8 mouse cellular contexts compared by ENCODE assay signal in the genomic region with DNA sequence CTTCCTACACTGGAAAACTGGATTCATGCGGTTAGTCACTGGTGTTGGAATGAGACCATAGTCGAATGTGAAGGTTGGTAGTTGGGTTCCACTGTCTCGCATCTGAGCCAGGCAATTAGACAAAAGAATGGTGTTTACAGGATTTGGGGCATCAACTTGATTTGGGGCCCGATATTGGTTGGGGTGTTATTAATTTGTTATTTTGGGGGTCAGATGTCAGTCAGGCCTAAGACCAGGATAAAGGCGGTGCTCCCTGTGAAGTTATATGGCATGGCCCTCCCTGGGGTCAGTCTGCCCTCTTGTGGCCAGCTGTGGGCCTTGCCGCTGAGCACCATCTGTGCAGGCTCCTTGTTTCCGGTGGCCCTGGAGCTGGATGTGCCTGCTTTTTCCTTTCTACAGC.
DNase-seq lines count a peak whose midpoint lies in the region; ATAC-seq and TF ChIP-seq lines count a peak whose summit lies in the region.

No protein-coding gene starts in this region.

- no peak overlapping the region for H3K4me2 ChIP-seq in heart, embryonic 14.5 days (ENCODE audit: low read length)
- H3K4me2 ChIP-seq in kidney, postnatal 0 days (ENCODE audit: low read length): no peak overlapping the region
- H3K4me2 ChIP-seq in liver, embryonic 14.5 days (ENCODE audit: low read depth): peak overlapping the region; percentile 74
- no peak overlapping the region for H3K4me2 ChIP-seq in neural tube, embryonic 13.5 days
- H3K4me2 ChIP-seq in stomach, postnatal 0 days (replicated peaks; ENCODE audit: low read depth): no peak overlapping the region

- DNase-seq in CD4-positive helper T cell, adult 2 months (ENCODE audit: low read depth, low spot score): peak; percentile 27
- peak; percentile 83 for DNase-seq in brain, embryonic 14.5 days (ENCODE audit: low read depth)
- DNase-seq in forebrain, embryonic 10.5 days (ENCODE audit: extremely low spot score, low spot score): peak; percentile 79
- peak; percentile 83 for DNase-seq in kidney, postnatal 0 days (ENCODE audit: low spot score)
- DNase-seq in liver, embryonic 14.5 days (ENCODE audit: low read depth in 3 of 3, low spot score in 3 of 3): peak; percentile 62 to 73 (median 67)
- DNase-seq in stomach, postnatal 0 days (ENCODE audit: low spot score): peak; percentile 86

- TF ChIP-seq POLR2A in brain, embryonic 14.5 days (IDR thresholded peaks at IDR 0.05; ENCODE audit: borderline replicate concordance, extremely low read depth, insufficient read depth, insufficient read length, poor library complexity, severe bottlenecking): no peak

- no peak overlapping the region for H3K9ac ChIP-seq in heart, embryonic 14.5 days (ENCODE audit: low read length)
- H3K9ac ChIP-seq in kidney, postnatal 0 days (ENCODE audit: low read depth, low read length): no peak overlapping the region
- peak overlapping the region; percentile 66 for H3K9ac ChIP-seq in liver, embryonic 14.5 days (replicated peaks)
- no peak overlapping the region for H3K9ac ChIP-seq in neural tube, embryonic 13.5 days
- no peak overlapping the region for H3K9ac ChIP-seq in stomach, postnatal 0 days (ENCODE audit: low read length)

- peak; percentile 72 for ATAC-seq in heart, embryonic 14.5 days (ENCODE audit: insufficient number of reproducible peaks, insufficient read depth, low FRiP score, low read depth)
- ATAC-seq in kidney, postnatal 0 days (replicated peaks; ENCODE audit: low FRiP score, low read depth): peak; percentile 70; the same call in 1 of the 2 replicates
- peak; percentile 88 for ATAC-seq in liver, embryonic 14.5 days (ENCODE audit: insufficient read depth)
- ATAC-seq in neural tube, embryonic 13.5 days (ENCODE audit: low read depth): peak; percentile 43; the same call in 1 of the 2 replicates
- ATAC-seq in stomach, postnatal 0 days (ENCODE audit: low FRiP score, low TSS enrichment): peak; percentile 75

- H3K27ac ChIP-seq in forebrain, embryonic 10.5 days: no peak overlapping the region
- H3K27ac ChIP-seq in heart, embryonic 14.5 days (replicated peaks in 1 of 2; ENCODE audit: control insufficient read depth in 1 of 2, insufficient read depth in 1 of 2, low read depth in 2 of 2, low read length in 2 of 2): no peak overlapping the region
- no peak overlapping the region for H3K27ac ChIP-seq in kidney, postnatal 0 days
- peak overlapping the region; percentile 90 for H3K27ac ChIP-seq in liver, embryonic 14.5 days
- no peak overlapping the region for H3K27ac ChIP-seq in neural tube, embryonic 13.5 days (replicated peaks)
- H3K27ac ChIP-seq in stomach, postnatal 0 days (replicated peaks): no peak overlapping the region

- 45% methylated on average over 7 of the region's 7 CpGs for WGBS in forebrain, embryonic 10.5 days
- WGBS in heart, embryonic 14.5 days: 36% methylated on average over 7 of the region's 7 CpGs
- WGBS in kidney, postnatal 0 days: 38% methylated on average over 7 of the region's 7 CpGs
- 27% methylated on average over 7 of the region's 7 CpGs for WGBS in liver, embryonic 14.5 days (ENCODE audit: insufficient replicate concordance)
- 44% methylated on average over 7 of the region's 7 CpGs for WGBS in neural tube, embryonic 13.5 days
- WGBS in stomach, postnatal 0 days: 46% methylated on average over 7 of the region's 7 CpGs

- H3K4me3 ChIP-seq in forebrain, embryonic 10.5 days: no peak overlapping the region
- no peak overlapping the region for H3K4me3 ChIP-seq in heart, embryonic 14.5 days (ENCODE audit: control insufficient read depth in 1 of 2, insufficient read depth in 1 of 2, low read depth in 1 of 2, low read length in 2 of 2)
- no peak overlapping the region for H3K4me3 ChIP-seq in kidney, postnatal 0 days (replicated peaks; ENCODE audit: low read depth, low read length)
- peak overlapping the region; percentile 26 to 32; a peak in 3 of 4 replicates for H3K4me3 ChIP-seq in liver, embryonic 14.5 days (ENCODE audit: insufficient read depth in 1 of 2, low read depth in 2 of 2, low read length in 2 of 2)
- H3K4me3 ChIP-seq in neural tube, embryonic 13.5 days: no peak overlapping the region
- H3K4me3 ChIP-seq in stomach, postnatal 0 days (ENCODE audit: low read depth, low read length): no peak overlapping the region

- TF ChIP-seq CTCF in brain, embryonic 14.5 days (IDR thresholded peaks at IDR 0.05; ENCODE audit: borderline replicate concordance, extremely low read depth, insufficient read depth, insufficient read length): peak; percentile 96
- TF ChIP-seq CTCF in kidney, postnatal 0 days (IDR thresholded peaks at IDR 0.05; ENCODE audit: low read depth): peak; percentile 92
- peak; percentile 99 for TF ChIP-seq CTCF in liver, embryonic 14.5 days (IDR thresholded peaks at IDR 0.05; ENCODE audit: low read depth)
- peak; percentile 96 for TF ChIP-seq CTCF in stomach, postnatal 0 days (IDR thresholded peaks at IDR 0.05; ENCODE audit: low read depth)

- H3K27me3 ChIP-seq in forebrain, embryonic 10.5 days (ENCODE audit: poor library complexity, severe bottlenecking): no peaks in the 10 kb centered on the region
- 0 out of 2 replicates have a peak, but pooled peaks cover 2% of the 10 kb centered on the region for H3K27me3 ChIP-seq in heart, embryonic 14.5 days (ENCODE audit: control insufficient read depth, insufficient read depth, low read length)
- no peaks in the 10 kb centered on the region for H3K27me3 ChIP-seq in kidney, postnatal 0 days (ENCODE audit: insufficient read depth, low read length)
- no peaks in the 10 kb centered on the region for H3K27me3 ChIP-seq in liver, embryonic 14.5 days (ENCODE audit: control insufficient read depth, insufficient read depth, low read length)
- peaks cover 4% of the 10 kb centered on the region for H3K27me3 ChIP-seq in neural tube, embryonic 13.5 days
- no peaks in the 10 kb centered on the region for H3K27me3 ChIP-seq in stomach, postnatal 0 days (ENCODE audit: control insufficient read depth, insufficient read depth, low read length)

- no peaks in the 10 kb centered on the region for H3K36me3 ChIP-seq in forebrain, embryonic 10.5 days (replicated peaks)
- no peaks in the 10 kb centered on the region for H3K36me3 ChIP-seq in heart, embryonic 14.5 days (ENCODE audit: control insufficient read depth, insufficient read depth, low read length)
- H3K36me3 ChIP-seq in kidney, postnatal 0 days (ENCODE audit: insufficient read depth, low read length): no peaks in the 10 kb centered on the region
- H3K36me3 ChIP-seq in liver, embryonic 14.5 days (replicated peaks; ENCODE audit: control insufficient read depth, insufficient read depth, low read depth): no peaks in the 10 kb centered on the region
- no peaks in the 10 kb centered on the region for H3K36me3 ChIP-seq in neural tube, embryonic 13.5 days
- H3K36me3 ChIP-seq in stomach, postnatal 0 days (ENCODE audit: control insufficient read depth, insufficient read depth, low read length): no peaks in the 10 kb centered on the region

- 0 out of 2 replicates have a peak, but pooled peaks have one; percentile 8 for TF ChIP-seq EP300 in liver, embryonic 14.5 days (IDR thresholded peaks at IDR 0.05; ENCODE audit: low read depth)
- TF ChIP-seq EP300 in stomach, postnatal 0 days (optimal IDR thresholded peaks at IDR 0.05): no peak

- no peaks in the 10 kb centered on the region for H3K9me3 ChIP-seq in forebrain, embryonic 10.5 days
- H3K9me3 ChIP-seq in heart, embryonic 14.5 days (ENCODE audit: control insufficient read depth, low read length): no peaks in the 10 kb centered on the region
- H3K9me3 ChIP-seq in kidney, postnatal 0 days (replicated peaks; ENCODE audit: low read length): no peaks in the 10 kb centered on the region
- no peaks in the 10 kb centered on the region for H3K9me3 ChIP-seq in liver, embryonic 14.5 days (ENCODE audit: control insufficient read depth, low read length)
- no peaks in the 10 kb centered on the region for H3K9me3 ChIP-seq in neural tube, embryonic 13.5 days
- no peaks in the 10 kb centered on the region for H3K9me3 ChIP-seq in stomach, postnatal 0 days (ENCODE audit: control insufficient read depth, low read length)

- peaks cover 30% of the 10 kb centered on the region for H3K4me1 ChIP-seq in forebrain, embryonic 10.5 days
- no peaks in the 10 kb centered on the region for H3K4me1 ChIP-seq in heart, embryonic 14.5 days (ENCODE audit: control insufficient read depth in 2 of 2, insufficient read depth in 2 of 2, low read length in 2 of 2)
- no peaks in the 10 kb centered on the region for H3K4me1 ChIP-seq in kidney, postnatal 0 days (replicated peaks; ENCODE audit: insufficient read depth, low read length)
- peaks cover 19 to 34% of the 10 kb centered on the region in 2 experiments for H3K4me1 ChIP-seq in liver, embryonic 14.5 days (replicated peaks; ENCODE audit: control insufficient read depth in 2 of 2, insufficient read depth in 2 of 2, low read length in 1 of 2)
- peaks cover 23% of the 10 kb centered on the region for H3K4me1 ChIP-seq in neural tube, embryonic 13.5 days (replicated peaks)
- H3K4me1 ChIP-seq in stomach, postnatal 0 days (replicated peaks; ENCODE audit: control insufficient read depth, insufficient read depth): no peaks in the 10 kb centered on the region

Comparison
In these comparisons a context has a peak if more than half of its experiments do, and no peak if none do; other contexts are left out.
1. DNase-seq: peak in every context shown above with its lines; median percentile 86 in stomach, postnatal 0 days; 83 in brain, embryonic 14.5 days; 83 in kidney, postnatal 0 days; 79 in forebrain, embryonic 10.5 days; 67 in liver, embryonic 14.5 days; 27 in CD4-positive helper T cell, adult 2 months.
2. H3K4me3 ChIP-seq: peak in liver, embryonic 14.5 days (2 of 2); none in forebrain, embryonic 10.5 days (single experiment), heart, embryonic 14.5 days (0 of 2), kidney, postnatal 0 days (single experiment), neural tube, embryonic 13.5 days (single experiment) and stomach, postnatal 0 days (single experiment).
3. Peak in every context shown above with its lines, with median percentiles within 50 percentile points of each other: CTCF ChIP-seq and ATAC-seq.